Mouse (Mus musculus) left cerebral cortex, adult 9 months (tissue): ENCODE data around the gene Atp5h.
A peak's percentile ranks its signal among the peaks of the same experiment; 100 is the strongest.

ENCODE experiments used
- DNase-seq, 2 experiments: peaks; one replicate each; pipeline ENCODE4 v3.0.0; 2022; ENCODE audit warnings: low spot score in 2 of 2

The Atp5h gene

GRCm38 (mm10) chr11:115437571-115438122 lies 17.9 kb upstream of the Atp5h start:
- peak in 1 of 2 experiments; percentile 53 for DNase-seq

- DNase-seq: no peak
Observed at GRCm38 (mm10) chr11:115435596-115436337, 16.0 kb upstream of the Atp5h start.

- no peak for DNase-seq
Observed at GRCm38 (mm10) chr11:115433342-115433741, 13.6 kb upstream of the Atp5h start.

GRCm38 (mm10) chr11:115432814-115433213 lies 13.1 kb upstream of the Atp5h start:
- DNase-seq: no peak

GRCm38 (mm10) chr11:115430561-115430960 lies 10.8 kb upstream of the Atp5h start:
- no peak for DNase-seq

DNA sequence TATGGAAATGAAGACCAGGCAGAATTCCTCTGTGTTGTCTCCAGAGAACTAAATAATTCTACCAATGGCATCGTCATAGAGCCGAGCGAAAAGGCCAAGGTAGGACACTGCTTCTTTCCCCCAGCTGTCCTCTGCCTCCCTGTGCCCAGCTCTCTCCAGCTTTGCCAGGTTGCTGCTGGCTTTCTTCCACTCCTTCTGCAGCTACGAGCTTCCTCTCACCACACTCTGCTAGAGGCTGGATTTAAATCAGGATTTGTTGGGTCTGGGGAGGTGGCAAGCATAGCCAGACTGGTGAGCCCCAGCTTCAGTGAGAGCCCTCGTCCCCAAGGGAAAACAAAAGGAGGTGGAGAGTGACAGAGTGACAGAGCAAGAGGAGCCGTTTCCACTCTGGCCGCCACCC lies 9.5 kb upstream of the Atp5h start:
- DNase-seq: peak in 1 of 2 experiments; percentile 55

DNA sequence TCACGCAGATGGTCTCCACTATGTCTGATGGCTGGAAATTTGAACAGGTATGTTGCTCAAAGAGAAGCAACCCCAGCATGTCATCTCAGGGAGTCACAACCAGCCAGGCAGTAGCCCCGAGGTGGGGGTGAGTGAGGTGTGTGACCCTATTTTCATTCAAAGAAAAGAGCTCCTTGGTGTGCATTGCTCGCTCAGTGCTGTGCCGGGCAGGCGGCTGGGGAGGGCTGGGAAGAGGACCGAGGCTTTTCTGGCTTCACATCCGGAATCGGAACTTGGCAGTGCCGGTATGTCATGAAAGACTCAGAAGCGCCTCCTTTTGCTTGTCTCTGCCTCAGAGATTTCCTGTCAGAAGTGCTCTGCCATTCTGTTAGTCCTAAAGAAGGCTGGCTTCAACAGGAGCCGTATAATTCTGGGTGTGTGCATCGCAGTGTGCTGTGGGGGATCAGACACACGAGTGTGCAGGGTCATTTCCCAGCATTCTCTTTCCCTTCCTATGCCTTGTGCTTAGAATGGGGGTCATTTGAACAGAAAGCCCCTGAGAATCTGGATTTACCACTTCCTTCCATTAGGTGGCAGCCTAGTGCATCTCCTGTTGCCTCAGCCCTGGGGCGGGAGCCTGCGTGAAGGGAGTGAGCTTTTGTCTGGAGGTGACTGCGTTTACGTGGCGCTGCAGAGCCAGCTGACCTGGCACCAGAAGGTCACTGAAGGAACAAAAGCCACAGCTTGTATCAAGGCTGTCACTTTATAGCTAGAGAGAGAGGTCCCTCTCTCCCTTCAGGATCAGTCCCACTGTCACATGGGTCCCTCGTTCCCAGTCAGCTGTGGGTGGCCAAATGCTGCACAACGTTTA lies 7.9 kb upstream of the Atp5h start:
- peak in 1 of 2 experiments; percentile 80 for DNase-seq

DNA sequence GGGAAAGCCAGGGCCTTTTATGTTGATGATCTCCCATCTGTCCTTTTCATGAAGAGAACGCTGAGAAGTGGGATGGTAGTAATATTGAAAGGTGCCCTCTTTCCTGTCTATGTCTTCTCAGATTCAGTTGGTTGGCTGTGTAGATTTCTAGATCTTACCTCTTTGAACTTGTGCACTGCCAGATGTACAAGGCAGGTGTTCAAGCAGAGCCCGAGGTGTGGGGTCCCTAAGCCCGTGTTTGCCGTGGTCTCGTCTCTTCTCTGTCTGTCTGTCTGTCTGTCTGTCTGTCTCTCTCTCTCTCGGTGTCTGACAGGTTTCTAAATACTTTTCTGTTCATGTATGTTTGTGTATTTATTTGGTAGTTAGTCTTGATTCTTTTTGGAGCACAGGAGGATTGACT lies 5.9 kb upstream of the Atp5h start:
- DNase-seq: no peak

DNA sequence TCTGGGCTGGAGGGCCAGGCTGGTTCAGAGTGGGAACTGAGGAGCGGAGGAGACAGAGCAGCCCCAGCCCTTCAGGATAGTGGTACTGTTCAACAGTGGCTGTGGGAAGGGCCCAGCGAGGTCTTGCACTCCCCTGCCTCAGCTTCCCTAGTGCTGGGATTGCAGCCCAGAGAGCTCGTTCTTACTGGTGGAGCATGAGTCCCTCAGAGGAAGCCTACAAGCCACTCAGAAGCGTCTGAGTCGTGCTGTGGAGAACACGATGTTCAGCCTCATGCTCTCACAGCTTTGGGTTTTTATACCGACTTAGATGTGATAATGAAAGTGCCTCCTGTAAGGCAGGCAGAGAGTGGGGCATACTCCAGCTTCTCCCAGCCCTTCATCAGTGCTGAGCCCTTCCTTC lies 4.9 kb upstream of the Atp5h start:
- DNase-seq: no peak

DNA sequence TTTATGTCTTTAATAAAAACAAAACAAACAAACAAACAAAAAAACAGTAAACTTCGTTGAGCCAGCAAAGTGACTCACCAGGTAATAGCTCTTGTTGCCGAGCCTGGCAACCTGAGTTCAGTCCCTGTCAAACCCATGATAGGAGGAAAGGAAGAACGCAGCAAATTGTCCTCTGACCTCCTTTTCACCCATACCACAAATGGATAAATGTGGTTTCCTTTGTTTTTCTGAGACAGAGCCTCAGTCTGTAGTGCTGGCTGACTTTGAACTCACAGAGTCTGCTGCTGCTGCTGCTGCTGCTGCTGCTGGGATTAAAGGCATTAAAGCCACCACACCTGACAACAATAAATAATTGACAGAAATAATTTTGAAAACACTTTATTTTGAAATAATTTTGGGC lies 3.3 kb upstream of the Atp5h start:
- no peak for DNase-seq

DNA sequence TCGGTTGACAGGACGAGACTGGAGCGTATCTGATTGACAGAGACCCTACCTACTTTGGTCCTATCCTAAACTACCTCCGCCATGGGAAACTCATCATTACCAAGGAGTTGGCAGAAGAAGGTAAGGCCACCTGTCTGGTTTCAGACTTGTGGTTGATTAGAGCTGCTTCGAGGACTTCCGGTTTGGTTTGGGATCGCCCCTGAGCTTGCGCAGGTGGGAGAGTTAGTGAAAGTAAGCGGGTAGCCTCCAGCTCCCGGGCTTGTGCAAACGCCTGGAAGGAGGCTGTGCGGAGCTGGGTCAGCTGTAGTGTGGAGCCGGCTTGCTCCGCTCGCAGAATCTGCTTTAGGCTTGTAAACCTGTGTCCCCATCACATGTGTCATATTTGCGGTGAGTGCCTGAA lies 2.2 kb upstream of the Atp5h start:
- no peak for DNase-seq

DNA sequence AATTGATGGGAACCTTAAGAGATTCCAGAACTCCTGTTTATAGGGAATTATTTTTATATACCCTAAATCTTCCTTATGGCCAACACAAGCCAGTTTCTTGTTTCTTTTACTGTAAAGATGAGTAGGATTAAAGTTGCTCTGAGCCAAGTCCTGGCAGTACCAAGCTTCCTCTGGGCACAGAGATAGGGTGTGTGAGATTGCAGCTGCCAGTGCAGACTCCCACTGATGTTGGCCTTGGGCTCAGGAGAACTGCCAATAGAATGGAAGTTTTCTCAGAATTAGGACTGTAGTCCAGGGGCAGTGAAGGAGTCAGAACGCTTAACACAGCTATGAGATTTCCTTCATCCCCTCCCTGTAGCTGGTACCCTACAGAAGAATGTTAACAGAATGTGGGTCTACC lies 1.6 kb upstream of the Atp5h start:
- no peak for DNase-seq

GRCm38 (mm10) chr11:115420336-115421190 lies 801 bp upstream of the Atp5h start:
- DNase-seq: peak in 1 of 2 experiments; percentile 49

DNA sequence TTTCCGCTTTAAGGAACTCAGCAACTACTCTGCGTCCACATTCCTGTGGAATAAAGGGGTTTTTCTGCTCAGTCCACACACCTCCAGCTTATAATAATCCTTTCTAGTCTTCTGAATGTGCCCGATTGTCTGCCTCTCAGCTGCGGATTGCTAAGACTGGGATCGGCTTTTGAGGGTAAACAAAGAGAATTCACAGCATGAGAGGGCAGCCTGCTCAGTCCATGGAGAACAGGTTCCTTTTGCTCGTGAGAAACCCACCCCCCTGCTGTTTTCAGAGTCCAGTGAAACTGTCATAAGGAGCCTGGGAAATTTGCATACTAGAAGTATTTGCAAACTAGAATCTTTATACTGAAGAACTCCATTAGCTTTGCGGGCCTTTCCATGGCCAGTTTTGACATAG lies 10.2 kb downstream of the Atp5h start:
- no peak for DNase-seq

- DNase-seq: no peak
Observed at GRCm38 (mm10) chr11:115408266-115408920, 11.4 kb downstream of the Atp5h start.

- DNase-seq: no peak
Observed at GRCm38 (mm10) chr11:115406858-115407401, 12.8 kb downstream of the Atp5h start.

- DNase-seq: no peak
Observed at GRCm38 (mm10) chr11:115405723-115406122, 14.0 kb downstream of the Atp5h start.

- DNase-seq: peak in 1 of 2 experiments; percentile 87
Observed at GRCm38 (mm10) chr11:115403338-115404124, 16.2 kb downstream of the Atp5h start, which contains the start of gene Mrpl58. TSS of gene Mrpl58 (plus strand) at chr11:115403752.

GRCm38 (mm10) chr11:115400630-115401391 lies 19.0 kb downstream of the Atp5h start:
- DNase-seq: peak in 1 of 2 experiments; percentile 64
